Mouse (Mus musculus): ENCODE data around the gene Ubap1l.

Ubap1l gene

GRCm38 (mm10) chr9:65374468-65375162 lies 13.8 kb downstream of the Ubap1l start:
- DNase-seq: no peak

- no peak for DNase-seq
Observed at GRCm38 (mm10) chr9:65375163-65375934, 14.5 kb downstream of the Ubap1l start.

- no peak for DNase-seq
Observed at GRCm38 (mm10) chr9:65381017-65381590, 20.3 kb downstream of the Ubap1l start.

GRCm38 (mm10) chr9:65382031-65382750 lies 21.4 kb downstream of the Ubap1l start:
- DNase-seq: no peak

- DNase-seq: no peak
Observed at GRCm38 (mm10) chr9:65382751-65383097, 21.9 kb downstream of the Ubap1l start.

- peak; percentile 69 for DNase-seq
Observed at GRCm38 (mm10) chr9:65384276-65384675, 23.4 kb downstream of the Ubap1l start.

GRCm38 (mm10) chr9:65386373-65387140 lies 25.7 kb downstream of the Ubap1l start:
- peak; percentile 61 for DNase-seq

GRCm38 (mm10) chr9:65390752-65391612 lies 30.1 kb downstream of the Ubap1l start:
- DNase-seq: peak; percentile 56

- no peak for DNase-seq
Observed at GRCm38 (mm10) chr9:65391613-65391964, 30.7 kb downstream of the Ubap1l start, which contains the start of gene Kbtbd13. Kbtbd13 (minus strand) TSS chr9:65391652.

GRCm38 (mm10) chr9:65392638-65393364 lies 32.0 kb downstream of the Ubap1l start:
- DNase-seq: peak; percentile 86

GRCm38 (mm10) chr9:65393606-65394005 lies 32.8 kb downstream of the Ubap1l start:
- no peak for DNase-seq

- no peak for DNase-seq
Observed at GRCm38 (mm10) chr9:65394360-65394759, 33.5 kb downstream of the Ubap1l start.

GRCm38 (mm10) chr9:65398279-65398678 lies 37.4 kb downstream of the Ubap1l start, which contains the start of gene Rasl12:
Rasl12 (plus strand) TSS chr9:65398506.
- DNase-seq: peak; percentile 89

- DNase-seq: no peak
Observed at GRCm38 (mm10) chr9:65399934-65400333, 39.1 kb downstream of the Ubap1l start.

GRCm38 (mm10) chr9:65404331-65405183 lies 43.7 kb downstream of the Ubap1l start:
- peak; percentile 90 for DNase-seq

- no peak for DNase-seq
Observed at GRCm38 (mm10) chr9:65405184-65405449, 44.3 kb downstream of the Ubap1l start.

GRCm38 (mm10) chr9:65407327-65407726 lies 46.5 kb downstream of the Ubap1l start:
- no peak for DNase-seq

GRCm38 (mm10) chr9:65407861-65408260 lies 47.0 kb downstream of the Ubap1l start:
- no peak for DNase-seq

GRCm38 (mm10) chr9:65408871-65409295 lies 48.0 kb downstream of the Ubap1l start:
- peak; percentile 76 for DNase-seq

GRCm38 (mm10) chr9:65410378-65410777 lies 49.5 kb downstream of the Ubap1l start:
- DNase-seq: no peak

All from kidney, postnatal 10 days (tissue).